Mouse (Mus musculus): ENCODE data around the gene 0610010K14Rik.

- TF ChIP-seq CTCF (IDR thresholded peaks at IDR 0.05; ENCODE audit: low read depth, low read length), result no peak
- TF ChIP-seq POLR2A (IDR thresholded peaks at IDR 0.05; ENCODE audit: extremely low read depth, insufficient read depth, low read length), result no peak
These were observed 33.9 kb upstream of the 0610010K14Rik start for GRCm38 (mm10) chr11:70271641-70272040.

Measured in liver, adult 2 months (tissue).